23 mouse cellular contexts compared by ENCODE assay signal in the genomic region with DNA sequence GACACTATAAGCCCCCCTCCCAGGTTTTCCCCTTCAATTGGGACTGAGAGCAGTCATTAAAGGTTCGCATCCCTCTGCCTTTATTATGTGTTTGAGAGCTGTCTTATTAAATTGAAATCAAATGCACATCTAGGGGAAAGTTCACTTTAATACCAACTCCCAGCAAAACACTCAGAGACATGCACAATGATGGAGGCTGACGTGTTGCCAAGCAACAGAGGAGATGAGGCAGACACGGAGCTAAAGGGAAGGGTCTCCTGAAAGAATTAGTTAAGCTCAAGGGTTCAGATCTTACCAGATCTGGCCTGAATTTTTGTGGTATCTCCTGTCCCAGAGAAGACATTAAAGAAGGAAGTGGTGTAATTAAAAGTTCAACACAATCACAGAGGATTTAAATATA.
DNase-seq lines count a peak whose midpoint lies in the region; ATAC-seq and TF ChIP-seq lines count a peak whose summit lies in the region.
"Had no signal": no experiment of that assay in that cellular context is flagged by ENCODE, and none has a peak within 500 bp of the region (broad histone marks: within the 10 kb centered on the region; RNA-seq: fewer than 3 reads in every experiment).

No protein-coding gene starts in this region.

- no peaks in the 10 kb centered on the region for H3K9me3 ChIP-seq in forebrain, embryonic 13.5 days (replicated peaks)
- no peaks in the 10 kb centered on the region for H3K9me3 ChIP-seq in forebrain, embryonic 10.5 days
- H3K9me3 ChIP-seq in hindbrain, embryonic 15.5 days: no peaks in the 10 kb centered on the region
- H3K9me3 ChIP-seq in hindbrain, embryonic 10.5 days: no peaks in the 10 kb centered on the region
- no peaks in the 10 kb centered on the region for H3K9me3 ChIP-seq in forebrain, embryonic 16.5 days (ENCODE audit: control insufficient read depth, low read length)
- H3K9me3 ChIP-seq in midbrain, postnatal 0 days (ENCODE audit: low read length): no peaks in the 10 kb centered on the region
- H3K9me3 ChIP-seq: embryonic facial prominence, embryonic 10.5 days; lung, embryonic 15.5 days; neural tube, embryonic 12.5 days had no signal

- H3K4me3 ChIP-seq in forebrain, embryonic 13.5 days: no peak overlapping the region
- no peak overlapping the region for H3K4me3 ChIP-seq in forebrain, embryonic 10.5 days
- no peak overlapping the region for H3K4me3 ChIP-seq in hindbrain, embryonic 15.5 days
- no peak overlapping the region for H3K4me3 ChIP-seq in hindbrain, embryonic 10.5 days
- no peak overlapping the region for H3K4me3 ChIP-seq in forebrain, embryonic 16.5 days (replicated peaks; ENCODE audit: low read length)
- H3K4me3 ChIP-seq in midbrain, postnatal 0 days (ENCODE audit: low read depth, low read length): no peak overlapping the region
- H3K4me3 ChIP-seq: embryonic facial prominence, embryonic 10.5 days; lung, embryonic 15.5 days; megakaryocyte, embryonic 14.5 days; neural tube, embryonic 12.5 days had no signal

- no peak for DNase-seq in forebrain, embryonic 10.5 days (ENCODE audit: extremely low spot score, low spot score)
- DNase-seq in hindbrain, embryonic 10.5 days (ENCODE audit: low spot score): no peak
- peak; percentile 48 for DNase-seq in midbrain, postnatal 0 days (ENCODE audit: low spot score)
- no peak for DNase-seq in gastrocnemius, postnatal 10 days
- no peak for DNase-seq in adrenal gland, postnatal 4 days (ENCODE audit: low spot score in 2 of 2)
- DNase-seq: adrenal gland, postnatal 25 days; cerebellum, adult 11-12 months; cerebellum, postnatal 10 days; heart, postnatal 4 days; kidney, adult 9 months; kidney, postnatal 14 days; lung, postnatal 36 days; thymus, adult 18-20 months; thymus, postnatal 36 days had no signal

- peak; percentile 43; the same call in 1 of the 2 replicates for ATAC-seq in forebrain, embryonic 13.5 days
- peak; percentile 75 for ATAC-seq in hindbrain, embryonic 15.5 days (ENCODE audit: low FRiP score, low read depth)
- ATAC-seq in forebrain, embryonic 16.5 days: peak; percentile 58; the same call in 1 of the 2 replicates
- no peak for ATAC-seq in midbrain, postnatal 0 days (ENCODE audit: low FRiP score)
- ATAC-seq: intestine, embryonic 16.5 days had no signal

- H3K9ac ChIP-seq in forebrain, embryonic 13.5 days: no peak overlapping the region
- no peak overlapping the region for H3K9ac ChIP-seq in hindbrain, embryonic 15.5 days
- H3K9ac ChIP-seq in forebrain, embryonic 16.5 days (replicated peaks; ENCODE audit: low read depth, low read length): no peak overlapping the region
- no peak overlapping the region for H3K9ac ChIP-seq in midbrain, postnatal 0 days (replicated peaks; ENCODE audit: low read length, poor library complexity, severe bottlenecking)
- H3K9ac ChIP-seq: liver, embryonic 14.5 days; lung, embryonic 15.5 days; neural tube, embryonic 12.5 days had no signal

- WGBS in forebrain, embryonic 13.5 days: 36% methylated on average over 3 of the region's 3 CpGs
- WGBS in forebrain, embryonic 10.5 days: 78% methylated on average over 3 of the region's 3 CpGs
- 21% methylated on average over 3 of the region's 3 CpGs for WGBS in hindbrain, embryonic 15.5 days
- WGBS in hindbrain, embryonic 10.5 days: 69% methylated on average over 3 of the region's 3 CpGs
- WGBS in forebrain, embryonic 16.5 days: 33% methylated on average over 3 of the region's 3 CpGs
- 20% methylated on average over 3 of the region's 3 CpGs for WGBS in midbrain, postnatal 0 days

- H3K36me3 ChIP-seq in forebrain, embryonic 13.5 days (ENCODE audit: poor library complexity, severe bottlenecking): no peaks in the 10 kb centered on the region
- H3K36me3 ChIP-seq in forebrain, embryonic 10.5 days (replicated peaks): no peaks in the 10 kb centered on the region
- no peaks in the 10 kb centered on the region for H3K36me3 ChIP-seq in hindbrain, embryonic 15.5 days
- no peaks in the 10 kb centered on the region for H3K36me3 ChIP-seq in hindbrain, embryonic 10.5 days
- no peaks in the 10 kb centered on the region for H3K36me3 ChIP-seq in forebrain, embryonic 16.5 days (ENCODE audit: control insufficient read depth, insufficient read depth)
- H3K36me3 ChIP-seq in midbrain, postnatal 0 days (ENCODE audit: insufficient read depth, low read length): no peaks in the 10 kb centered on the region
- H3K36me3 ChIP-seq: embryonic facial prominence, embryonic 10.5 days; lung, embryonic 15.5 days; neural tube, embryonic 12.5 days had no signal

- no peak overlapping the region for H3K4me2 ChIP-seq in forebrain, embryonic 13.5 days
- H3K4me2 ChIP-seq in hindbrain, embryonic 15.5 days: no peak overlapping the region
- no peak overlapping the region for H3K4me2 ChIP-seq in forebrain, embryonic 16.5 days (ENCODE audit: low read length)
- no peak overlapping the region for H3K4me2 ChIP-seq in midbrain, postnatal 0 days (ENCODE audit: low read depth, low read length, poor library complexity, severe bottlenecking)
- H3K4me2 ChIP-seq: lung, embryonic 15.5 days; neural tube, embryonic 12.5 days had no signal

- H3K27me3 ChIP-seq in forebrain, embryonic 13.5 days: no peaks in the 10 kb centered on the region
- H3K27me3 ChIP-seq in forebrain, embryonic 10.5 days (ENCODE audit: poor library complexity, severe bottlenecking): no peaks in the 10 kb centered on the region
- H3K27me3 ChIP-seq in hindbrain, embryonic 15.5 days: no peaks in the 10 kb centered on the region
- H3K27me3 ChIP-seq in hindbrain, embryonic 10.5 days (ENCODE audit: insufficient read depth, poor library complexity, severe bottlenecking): no peaks in the 10 kb centered on the region
- H3K27me3 ChIP-seq in forebrain, embryonic 16.5 days (replicated peaks; ENCODE audit: control insufficient read depth, insufficient read depth, low read length): no peaks in the 10 kb centered on the region
- no peaks in the 10 kb centered on the region for H3K27me3 ChIP-seq in midbrain, postnatal 0 days (ENCODE audit: insufficient read depth, low read length)
- H3K27me3 ChIP-seq: lung, embryonic 15.5 days; neural tube, embryonic 12.5 days had no signal

- H3K27ac ChIP-seq in forebrain, embryonic 13.5 days: no peak overlapping the region
- H3K27ac ChIP-seq in forebrain, embryonic 10.5 days: no peak overlapping the region
- H3K27ac ChIP-seq in hindbrain, embryonic 15.5 days (replicated peaks): no peak overlapping the region
- no peak overlapping the region for H3K27ac ChIP-seq in hindbrain, embryonic 10.5 days
- H3K27ac ChIP-seq in forebrain, embryonic 16.5 days (ENCODE audit: low read length): no peak overlapping the region
- no peak overlapping the region; the same call in 1 of the 2 replicates for H3K27ac ChIP-seq in midbrain, postnatal 0 days (ENCODE audit: low read depth, low read length)
- H3K27ac ChIP-seq: embryonic facial prominence, embryonic 10.5 days; liver, embryonic 14.5 days; lung, embryonic 15.5 days; neural tube, embryonic 12.5 days had no signal

- TF ChIP-seq CTCF in midbrain, postnatal 0 days (IDR thresholded peaks at IDR 0.05): no peak

- H3K4me1 ChIP-seq in forebrain, embryonic 13.5 days: peaks cover 11% of the 10 kb centered on the region
- no peaks in the 10 kb centered on the region for H3K4me1 ChIP-seq in forebrain, embryonic 10.5 days
- H3K4me1 ChIP-seq in hindbrain, embryonic 15.5 days (replicated peaks): peaks cover 14% of the 10 kb centered on the region
- H3K4me1 ChIP-seq in hindbrain, embryonic 10.5 days (replicated peaks): no peaks in the 10 kb centered on the region
- H3K4me1 ChIP-seq in forebrain, embryonic 16.5 days (replicated peaks; ENCODE audit: control insufficient read depth, insufficient read depth, low read length): peaks cover 12% of the 10 kb centered on the region
- H3K4me1 ChIP-seq in midbrain, postnatal 0 days (ENCODE audit: insufficient read depth, low read length): peaks cover 5% of the 10 kb centered on the region; the same call in 1 of the 2 replicates
- H3K4me1 ChIP-seq: embryonic facial prominence, embryonic 10.5 days; lung, embryonic 15.5 days; megakaryocyte, embryonic 14.5 days; neural tube, embryonic 12.5 days had no signal
